Mouse (Mus musculus) embryonic facial prominence, embryonic 11.5 days (tissue): Measurements from ENCODE around the gene Tfcp2. TPM values are rescaled to one million over a fixed set of nuclear protein-coding genes. Genes with fewer than 3 reads are reported as not detected.
"Not testable (repeated sequence)": the region's sequence is repeated elsewhere in the genome, so short reads cannot be mapped to it uniquely, and the experiment has no call there.

Experiments used
- ATAC-seq: fragments of 200-750 bp; cut with Nextera tagmentation; replicated peaks from 2 replicates; pipeline ENCODE4 v1.8.0; 2017; ENCODE audit warnings: low read depth; ENCODE audit not compliant: insufficient number of reproducible peaks, low FRiP score, low TSS enrichment
- DNase-seq: peaks from one replicate; pipeline ENCODE4 v3.0.0-alpha.2; 2015; ENCODE audit warnings: low spot score
- H3K27ac ChIP-seq: fragments of 300-500 bp; sonication (generic); replicated peaks from 2 replicates; pipeline ENCODE4 v1.5.1; 2014; ENCODE audit warnings: mild to moderate bottlenecking, low read depth, low read length, control low read depth
- H3K27me3 ChIP-seq: fragments of 300-500 bp; sonication (generic); 2 replicates; pipeline ENCODE4 v1.6.1; 2014; ENCODE audit warnings: mild to moderate bottlenecking, low read length, moderate library complexity, mixed read lengths; ENCODE audit not compliant: control insufficient read depth, insufficient read depth
- H3K36me3 ChIP-seq: fragments of 300-500 bp; sonication (generic); replicated peaks from 2 replicates; pipeline ENCODE4 v1.6.1; 2014; ENCODE audit warnings: low read depth, mild to moderate bottlenecking, low read length, moderate library complexity, mixed read lengths; ENCODE audit not compliant: control insufficient read depth, insufficient read depth
- H3K4me1 ChIP-seq: fragments of 300-500 bp; sonication (generic); 2 replicates; pipeline ENCODE4 v1.6.1; 2014; ENCODE audit warnings: low read length, mixed read lengths; ENCODE audit not compliant: control insufficient read depth, insufficient read depth
- H3K4me2 ChIP-seq: fragments of 300-500 bp; sonication (generic); 2 replicates; pipeline ENCODE4 v1.6.1; 2014; ENCODE audit warnings: low read depth, mild to moderate bottlenecking, control low read depth, low read length, moderate library complexity
- H3K4me3 ChIP-seq: fragments of 300-500 bp; sonication (generic); 2 replicates; pipeline ENCODE4 v1.5.1; 2014; ENCODE audit warnings: low read depth, low read length, control low read depth
- H3K9ac ChIP-seq: fragments of 300-500 bp; sonication (generic); replicated peaks from 2 replicates; pipeline ENCODE4 v1.6.1; 2014; ENCODE audit warnings: mild to moderate bottlenecking, control low read depth, low read length
- H3K9me3 ChIP-seq: fragments of 300-500 bp; sonication (generic); replicated peaks from 2 replicates; pipeline ENCODE4 v1.6.1; 2016; ENCODE audit warnings: mild to moderate bottlenecking, low read length, inconsistent platforms, mixed read lengths; ENCODE audit not compliant: control insufficient read depth
- WGBS: fragments of 180-500 bp; shearing (Covaris S2); extraction: QIAGEN DNeasy Blood & Tissue Kit; methylation state at CpG from one replicate; pipeline ENCODE4 v1.1.7; 2014; 5-methylcytosine and 5-hydroxymethylcytosine counted together
- polyA plus RNA-seq: library from polyadenylated mRNA; unstranded; fragments of >200 nt; fragmentation: Nextera tagmentation; extraction: Ambion mirVana; gene quantifications from 2 replicates; pipeline ENCODE4 v1.2.1, GENCODE M21; 2014

Tfcp2 gene
- polyA plus RNA-seq, 1 experiment from 2014 or later = 25.3 TPM

DNA sequence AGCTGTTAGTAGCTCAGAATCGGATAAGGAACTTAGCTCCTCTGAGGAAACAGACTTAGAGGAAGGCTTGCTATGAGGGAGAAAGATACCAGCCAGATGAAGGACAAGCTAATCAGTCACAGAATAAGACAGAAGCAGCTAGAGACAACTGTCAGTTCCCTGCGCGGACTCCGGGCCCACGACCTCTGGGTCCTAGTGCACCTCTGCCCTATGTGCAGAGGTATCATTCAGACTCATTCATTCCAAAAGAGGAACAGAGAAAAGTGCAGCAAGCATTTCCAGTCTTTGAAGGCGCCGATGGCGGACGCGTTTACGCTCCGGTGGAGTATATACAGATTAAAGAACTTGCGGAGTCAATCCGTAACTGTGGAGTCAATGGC is 8.2 kb downstream of the Tfcp2 start:
- not testable (repeated sequence) for H3K36me3 ChIP-seq

DNA sequence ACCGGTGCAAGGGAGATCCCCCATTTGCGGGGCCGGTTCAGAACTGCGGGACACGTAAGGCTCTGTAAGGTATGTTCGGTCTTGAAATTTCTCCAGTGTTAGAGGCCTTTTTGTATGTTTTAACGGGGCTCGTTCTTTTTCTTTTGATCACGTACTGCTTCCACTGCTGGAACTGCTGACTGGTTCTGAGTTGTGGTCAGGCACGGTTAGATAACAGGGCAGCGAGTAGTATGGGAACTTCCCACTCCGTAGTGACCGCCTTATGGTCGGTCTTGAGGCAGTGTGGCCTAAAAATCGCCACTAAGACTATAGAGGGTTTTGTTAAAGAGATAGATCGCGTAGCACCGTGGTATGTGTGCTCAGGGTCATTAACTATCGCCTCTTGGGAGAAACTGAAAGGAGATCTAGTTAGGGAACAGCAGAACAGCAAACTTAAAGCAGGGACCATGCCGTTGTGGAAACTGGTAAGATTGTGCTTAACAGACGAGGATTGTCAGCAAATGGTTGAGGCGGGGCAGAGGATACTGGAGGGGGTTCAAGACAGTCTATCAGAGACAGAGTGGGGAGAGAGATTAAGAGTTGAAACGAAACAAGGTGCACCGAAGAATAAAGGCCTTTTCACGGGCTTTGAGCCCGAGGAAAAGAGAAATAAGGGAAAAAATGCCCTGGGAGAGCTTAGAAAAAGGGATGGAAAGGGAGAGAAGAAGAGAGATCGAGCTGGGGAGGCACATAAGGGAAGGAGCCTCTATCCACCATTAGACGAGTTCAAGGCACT is 8.7 kb downstream of the Tfcp2 start:
- not testable (repeated sequence) for H3K9ac ChIP-seq, H3K4me1 ChIP-seq, H3K4me3 ChIP-seq, ATAC-seq, H3K36me3 ChIP-seq, H3K27me3 ChIP-seq, H3K4me2 ChIP-seq, H3K27ac ChIP-seq, DNase-seq, H3K9me3 ChIP-seq
- WGBS = 98% methylated on average over 26 of the region's 28 CpGs

More for the DNA sequence above, 8.2 kb downstream of the Tfcp2 start:
- WGBS = 96% methylated on average over 12 of the region's 14 CpGs
- not testable (repeated sequence) for H3K4me3 ChIP-seq, H3K9me3 ChIP-seq, H3K4me2 ChIP-seq, DNase-seq, ATAC-seq, H3K4me1 ChIP-seq, H3K27me3 ChIP-seq, H3K27ac ChIP-seq, H3K9ac ChIP-seq

DNA sequence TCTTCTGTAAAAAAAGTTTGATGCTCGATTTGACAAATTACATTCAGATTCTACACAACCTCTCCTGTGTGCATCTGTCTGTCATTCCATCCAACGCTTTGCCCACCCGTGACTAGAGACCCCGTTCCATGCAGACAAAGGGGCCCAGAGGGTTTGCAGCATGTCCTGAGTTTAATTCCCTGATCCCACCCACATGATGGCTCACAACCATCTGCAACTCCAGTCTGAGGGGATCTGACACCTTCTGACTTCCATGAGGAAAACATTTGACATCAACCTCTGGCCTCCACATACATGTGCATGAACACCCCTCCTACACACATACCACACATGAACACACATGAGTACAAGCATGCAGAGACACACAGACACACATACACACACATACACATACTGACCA is 10.4 kb downstream of the Tfcp2 start:
- no peaks in the 10 kb centered on the region for H3K9me3 ChIP-seq
- no peak overlapping the region for H3K27ac ChIP-seq
- DNase-seq (no peak), ATAC-seq (no peak)
- H3K4me2 ChIP-seq = no peak overlapping the region
- H3K27me3 ChIP-seq = no peaks in the 10 kb centered on the region
- H3K4me1 ChIP-seq = no peaks in the 10 kb centered on the region
- H3K36me3 ChIP-seq = no peaks in the 10 kb centered on the region
- no peak overlapping the region for H3K4me3 ChIP-seq
- no peak overlapping the region for H3K9ac ChIP-seq
- 96% methylated on average over 4 of the region's 4 CpGs for WGBS

DNA sequence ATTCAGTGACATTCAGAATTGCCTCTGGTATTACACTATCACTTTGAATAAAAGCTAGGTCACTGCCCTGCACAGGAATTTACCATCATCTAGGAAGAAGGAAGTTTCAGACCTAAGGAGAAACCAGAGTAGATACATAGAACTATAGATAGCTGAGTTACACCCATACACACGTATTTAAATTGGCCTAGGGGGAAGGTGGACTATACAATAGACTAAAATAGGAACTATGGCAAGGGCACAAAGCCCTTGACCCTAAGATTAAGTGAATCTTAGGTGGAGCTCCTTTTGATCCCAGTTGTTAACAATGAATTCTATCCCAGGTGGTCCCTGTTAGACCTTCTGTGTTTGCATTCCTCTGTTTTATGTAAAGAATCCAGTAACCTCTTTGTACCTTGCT is 10.8 kb downstream of the Tfcp2 start:
- not testable (repeated sequence) for H3K27me3 ChIP-seq, H3K9me3 ChIP-seq, H3K4me1 ChIP-seq, ATAC-seq, H3K4me2 ChIP-seq, H3K27ac ChIP-seq, DNase-seq, H3K36me3 ChIP-seq, H3K4me3 ChIP-seq, H3K9ac ChIP-seq
- 78% methylated on average over 1 of the region's 1 CpGs for WGBS

DNA sequence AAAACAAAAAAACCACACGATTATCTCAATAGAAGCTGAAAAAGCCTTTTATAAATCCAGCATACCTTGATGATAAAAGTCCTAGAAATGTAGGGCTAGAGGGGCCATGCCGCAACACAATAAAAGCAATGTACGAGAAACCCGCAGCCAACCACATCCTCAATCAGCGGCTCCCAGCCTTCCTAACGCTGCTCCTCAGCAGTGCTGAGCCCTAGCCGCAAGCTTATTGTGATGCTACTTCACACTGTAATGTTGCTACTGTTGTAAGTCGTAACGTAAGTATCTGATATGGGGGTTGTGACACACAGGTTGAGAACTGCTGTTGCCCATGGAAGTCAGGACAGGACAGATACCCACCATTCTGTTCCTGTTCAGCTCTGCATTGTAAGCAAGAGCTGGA is 12.4 kb downstream of the Tfcp2 start:
- Histone ChIP-seq H3K36me3 (no peaks in the 10 kb centered on the region), H3K9me3 (no peaks in the 10 kb centered on the region), H3K27ac (no peak overlapping the region), H3K4me2 (no peak overlapping the region), H3K4me3 (no peak overlapping the region), H3K9ac (no peak overlapping the region), H3K4me1 (no peaks in the 10 kb centered on the region), H3K27me3 (no peaks in the 10 kb centered on the region)
- 95% methylated on average over 9 of the region's 9 CpGs for WGBS
- no peak for DNase-seq
- no peak for ATAC-seq

DNA sequence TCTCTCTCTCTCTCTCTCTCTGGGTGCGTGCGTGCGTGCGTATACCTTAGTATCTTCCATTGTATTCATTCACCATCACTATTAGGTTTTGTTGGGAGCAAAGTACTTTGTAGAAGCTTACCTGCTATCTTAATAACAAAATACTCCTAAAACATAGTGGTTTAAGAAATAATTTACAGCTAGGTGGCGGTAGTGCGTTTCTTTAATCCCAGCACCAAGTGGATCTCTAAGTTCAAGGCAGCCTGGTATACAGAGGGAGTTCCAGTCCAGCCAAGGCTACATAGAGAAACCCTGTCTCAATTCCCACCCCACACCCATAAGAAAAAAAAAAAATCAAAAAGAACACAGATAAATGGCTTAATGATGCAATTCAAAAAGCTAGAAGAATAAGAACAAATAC is 13.9 kb downstream of the Tfcp2 start:
- no peaks in the 10 kb centered on the region for H3K9me3 ChIP-seq
- peak; percentile 53 for DNase-seq
- H3K27ac ChIP-seq = no peak overlapping the region
- no peaks in the 10 kb centered on the region for H3K4me1 ChIP-seq
- no peak for ATAC-seq
- H3K9ac ChIP-seq = no peak overlapping the region
- H3K27me3 ChIP-seq = no peaks in the 10 kb centered on the region
- 92% methylated on average over 6 of the region's 6 CpGs for WGBS
- H3K4me3 ChIP-seq = no peak overlapping the region
- no peak overlapping the region for H3K4me2 ChIP-seq
- no peaks in the 10 kb centered on the region for H3K36me3 ChIP-seq

DNA sequence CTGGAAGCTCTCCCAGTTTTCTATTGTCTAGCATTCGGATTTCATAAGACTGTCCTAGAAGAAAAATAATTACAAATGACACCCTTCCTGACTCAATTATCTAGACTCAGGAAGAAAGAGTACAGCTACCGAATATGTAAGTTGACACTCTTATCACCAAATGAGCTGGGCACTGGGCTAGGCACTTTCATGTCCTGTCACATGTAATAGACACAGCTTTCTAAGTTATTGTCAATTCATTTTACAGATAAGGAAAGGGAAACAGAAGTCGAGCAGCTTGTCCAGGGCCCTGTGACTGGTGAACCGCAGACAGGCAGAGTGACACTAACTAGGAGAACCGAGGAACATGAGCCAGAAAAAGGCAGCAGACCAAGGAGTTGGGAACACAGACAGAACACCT is 23.9 kb downstream of the Tfcp2 start:
- Histone ChIP-seq H3K36me3 (no peaks in the 10 kb centered on the region; the same call in 1 of the 2 replicates), H3K4me1 (no peaks in the 10 kb centered on the region), H3K4me3 (no peak overlapping the region), H3K27ac (no peak overlapping the region), H3K9ac (no peak overlapping the region), H3K4me2 (no peak overlapping the region), H3K27me3 (no peaks in the 10 kb centered on the region), H3K9me3 (no peaks in the 10 kb centered on the region)
- no peak for DNase-seq
- no peak for ATAC-seq
- WGBS = 80% methylated on average over 5 of the region's 5 CpGs

DNA sequence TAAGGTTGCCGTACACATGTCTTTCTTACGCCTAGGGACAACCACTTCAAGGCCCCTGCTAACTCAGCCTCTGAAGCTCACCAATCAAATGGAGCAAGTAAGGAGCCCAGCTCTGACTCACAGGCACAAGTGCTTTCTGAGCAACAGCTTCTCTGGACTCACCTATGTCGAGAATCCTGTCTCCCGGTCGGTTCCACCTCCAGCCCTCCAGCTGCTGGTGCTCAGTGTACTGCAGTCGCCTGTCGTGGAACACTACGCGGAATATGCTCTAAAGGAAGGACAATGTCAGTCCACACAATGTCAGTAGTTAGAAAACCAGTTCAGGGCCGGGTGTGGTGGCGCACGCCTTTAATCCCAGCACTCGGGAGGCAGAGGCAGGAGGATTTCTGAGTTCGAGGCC is 26.4 kb downstream of the Tfcp2 start:
- no peak for DNase-seq
- Histone ChIP-seq H3K27me3 (no peaks in the 10 kb centered on the region), H3K9me3 (no peaks in the 10 kb centered on the region), H3K9ac (no peak overlapping the region), H3K36me3 (no peaks in the 10 kb centered on the region; the same call in none of the 2 replicates), H3K27ac (no peak overlapping the region), H3K4me2 (no peak overlapping the region), H3K4me1 (no peaks in the 10 kb centered on the region), H3K4me3 (no peak overlapping the region)
- 93% methylated on average over 14 of the region's 14 CpGs for WGBS
- no peak for ATAC-seq
